Mouse (Mus musculus) hindbrain, embryonic 13.5 days (tissue): Measurements from ENCODE around the gene Ovol3. TPM values are rescaled to one million over a fixed set of nuclear protein-coding genes. Genes with fewer than 3 reads are reported as not detected.
"Not testable (repeated sequence)": the region's sequence is repeated elsewhere in the genome, so short reads cannot be mapped to it uniquely, and the experiment has no call there.

Experiments used
- ATAC-seq: fragments of 200-750 bp; cut with Nextera tagmentation; 2 replicates; pipeline ENCODE4 v1.8.0; 2017; ENCODE audit warnings: moderate TSS enrichment; ENCODE audit not compliant: low FRiP score
- H3K27ac ChIP-seq: fragments of 300-500 bp; sonication (generic); 2 replicates; pipeline ENCODE4 v1.5.1; 2015; ENCODE audit warnings: inconsistent platforms, mild to moderate bottlenecking, moderate library complexity
- H3K27me3 ChIP-seq: fragments of 300-500 bp; sonication (generic); 2 replicates; pipeline ENCODE4 v1.6.1; 2015; ENCODE audit warnings: mild to moderate bottlenecking, inconsistent platforms
- H3K36me3 ChIP-seq: fragments of 300-500 bp; sonication (generic); 2 replicates; pipeline ENCODE4 v1.6.1; 2015; ENCODE audit warnings: mild to moderate bottlenecking, inconsistent platforms
- H3K4me1 ChIP-seq: fragments of 300-500 bp; sonication (generic); replicated peaks from 2 replicates; pipeline ENCODE4 v1.6.1; 2015; ENCODE audit warnings: inconsistent platforms
- H3K4me2 ChIP-seq: fragments of 300-500 bp; sonication (generic); 2 replicates; pipeline ENCODE4 v1.6.1; 2015; ENCODE audit warnings: inconsistent platforms, mild to moderate bottlenecking, moderate library complexity
- H3K4me3 ChIP-seq: fragments of 300-500 bp; sonication (generic); 2 replicates; pipeline ENCODE4 v1.5.1; 2015; ENCODE audit warnings: mild to moderate bottlenecking, inconsistent platforms
- H3K9ac ChIP-seq: fragments of 300-500 bp; sonication (generic); 2 replicates; pipeline ENCODE4 v1.6.1; 2015; ENCODE audit warnings: mild to moderate bottlenecking, inconsistent platforms
- H3K9me3 ChIP-seq: fragments of 300-500 bp; sonication (generic); 2 replicates; pipeline ENCODE4 v1.6.1; 2016; ENCODE audit warnings: inconsistent platforms
- WGBS: fragments of 180-500 bp; shearing (Covaris S2); methylation state at CpG from one replicate; pipeline ENCODE4 v1.1.7; 2015; 5-methylcytosine and 5-hydroxymethylcytosine counted together
- polyA plus RNA-seq: library from polyadenylated mRNA; unstranded; fragments of >200 nt; fragmentation: Nextera tagmentation; extraction: Ambion mirVana; gene quantifications from 2 replicates; pipeline ENCODE4 v1.2.1, GENCODE M21; 2015

The Ovol3 gene
- polyA plus RNA-seq, 1 experiment from 2014 or later = not detected

- H3K27ac ChIP-seq = no peak overlapping the region
- no peak overlapping the region for H3K4me2 ChIP-seq
- H3K36me3 ChIP-seq = no peaks in the 10 kb centered on the region
- H3K27me3 ChIP-seq = no peaks in the 10 kb centered on the region
- no peak for ATAC-seq
- WGBS = 85% methylated on average over 12 of the region's 12 CpGs
- no peaks in the 10 kb centered on the region for H3K4me1 ChIP-seq
- H3K4me3 ChIP-seq = no peak overlapping the region
- peak overlapping the region; percentile 39; the same call in 1 of the 2 replicates for H3K9ac ChIP-seq
- no peaks in the 10 kb centered on the region for H3K9me3 ChIP-seq
Observed at GRCm38 (mm10) chr7:30251956-30252954, 16.7 kb upstream of the Ovol3 start.

GRCm38 (mm10) chr7:30237374-30237773 is 1.8 kb upstream of the Ovol3 start:
- not testable (repeated sequence) for ATAC-seq, H3K9ac ChIP-seq
- 93% methylated on average over 3 of the region's 3 CpGs for WGBS

GRCm38 (mm10) chr7:30235091-30235490 is 434 bp downstream of the Ovol3 start:
- no peak overlapping the region for H3K4me3 ChIP-seq
- peaks cover 22% of the 10 kb centered on the region for H3K4me1 ChIP-seq
- no peak overlapping the region for H3K27ac ChIP-seq
- 91% methylated on average over 8 of the region's 8 CpGs for WGBS
- no peaks in the 10 kb centered on the region for H3K27me3 ChIP-seq
- H3K4me2 ChIP-seq = no peak overlapping the region
- no peak for ATAC-seq
- H3K9me3 ChIP-seq = no peaks in the 10 kb centered on the region
- H3K36me3 ChIP-seq = peaks cover 27% of the 10 kb centered on the region
- no peak overlapping the region for H3K9ac ChIP-seq

More at GRCm38 (mm10) chr7:30237374-30237773, 1.8 kb upstream of the Ovol3 start:
- H3K36me3 ChIP-seq = peaks cover 39% of the 10 kb centered on the region
- H3K27ac ChIP-seq, H3K9me3 ChIP-seq, H3K4me2 ChIP-seq, H3K4me3 ChIP-seq, H3K27me3 ChIP-seq: not testable (repeated sequence)
- peaks cover 13% of the 10 kb centered on the region for H3K4me1 ChIP-seq

GRCm38 (mm10) chr7:30234276-30234858 is 1.2 kb downstream of the Ovol3 start:
- no peak for ATAC-seq
- 94% methylated on average over 15 of the region's 15 CpGs for WGBS

GRCm38 (mm10) chr7:30233387-30233786 is 2.1 kb downstream of the Ovol3 start:
- Histone ChIP-seq H3K4me2 (peak overlapping the region; percentile 67), H3K27me3 (no peaks in the 10 kb centered on the region), H3K36me3 (peaks cover 36% of the 10 kb centered on the region), H3K27ac (no peak overlapping the region), H3K9ac (peak overlapping the region; percentile 16; the same call in 1 of the 2 replicates), H3K9me3 (no peaks in the 10 kb centered on the region), H3K4me1 (peaks cover 22% of the 10 kb centered on the region), H3K4me3 (peak overlapping the region; percentile 72; the same call in 1 of the 2 replicates)
- ATAC-seq = no peak
- 92% methylated on average over 20 of the region's 20 CpGs for WGBS

More at GRCm38 (mm10) chr7:30234276-30234858, 1.2 kb downstream of the Ovol3 start:
- H3K4me2 ChIP-seq = no peak overlapping the region
- no peaks in the 10 kb centered on the region for H3K27me3 ChIP-seq
- H3K4me3 ChIP-seq = no peak overlapping the region
- peaks cover 22% of the 10 kb centered on the region for H3K4me1 ChIP-seq
- no peak overlapping the region for H3K27ac ChIP-seq
- H3K36me3 ChIP-seq = peaks cover 32% of the 10 kb centered on the region
- no peak overlapping the region for H3K9ac ChIP-seq
- H3K9me3 ChIP-seq = no peaks in the 10 kb centered on the region

GRCm38 (mm10) chr7:30232631-30233148 is 2.8 kb downstream of the Ovol3 start:
- H3K27ac ChIP-seq = peak overlapping the region; percentile 97
- no peaks in the 10 kb centered on the region for H3K9me3 ChIP-seq
- no peaks in the 10 kb centered on the region for H3K27me3 ChIP-seq
- ATAC-seq = peak; percentile 3; the same call in 1 of the 2 replicates
- peaks cover 22% of the 10 kb centered on the region for H3K4me1 ChIP-seq
- peak overlapping the region; percentile 82 for H3K9ac ChIP-seq
- H3K4me3 ChIP-seq = peak overlapping the region; percentile 72
- peaks cover 43% of the 10 kb centered on the region for H3K36me3 ChIP-seq
- 6% methylated on average over 24 of the region's 24 CpGs for WGBS
- H3K4me2 ChIP-seq = peak overlapping the region; percentile 67

GRCm38 (mm10) chr7:30231669-30232454 is 3.7 kb downstream of the Ovol3 start, which contains the start of the genes Polr2i and Tbcb:
Gene Polr2i (plus strand): TSS chr7:30231948.
Gene Tbcb (minus strand): TSS chr7:30232272.
- peak within 1 kb of the TSS; percentile 78 for H3K4me2 ChIP-seq
- peaks cover 22% of the 10 kb centered on the region for H3K4me1 ChIP-seq
- peak within 1 kb of the TSS; percentile 72 for H3K4me3 ChIP-seq
- WGBS = under 1% methylated on average over 67 of the region's 67 CpGs
- no peaks in the 10 kb centered on the region for H3K9me3 ChIP-seq
- peak within 1 kb of the TSS; percentile 82 for H3K9ac ChIP-seq
- peaks cover 51% of the 10 kb centered on the region for H3K36me3 ChIP-seq
- ATAC-seq = peak; percentile 94
- H3K27me3 ChIP-seq = no peaks in the 10 kb centered on the region
- peak within 1 kb of the TSS; percentile 97 for H3K27ac ChIP-seq

- peaks cover 22% of the 10 kb centered on the region for H3K4me1 ChIP-seq
Observed at GRCm38 (mm10) chr7:30231328-30231668, 4.2 kb downstream of the Ovol3 start.

GRCm38 (mm10) chr7:30224206-30224605 is 11.3 kb downstream of the Ovol3 start:
- ATAC-seq = no peak
- Histone ChIP-seq H3K27ac (no peak overlapping the region), H3K9me3 (no peaks in the 10 kb centered on the region), H3K4me1 (peaks cover 9% of the 10 kb centered on the region), H3K27me3 (no peaks in the 10 kb centered on the region), H3K9ac (no peak overlapping the region), H3K4me2 (no peak overlapping the region), H3K36me3 (peaks cover 65% of the 10 kb centered on the region), H3K4me3 (no peak overlapping the region)
- 93% methylated on average over 12 of the region's 12 CpGs for WGBS

More at GRCm38 (mm10) chr7:30231328-30231668, 4.2 kb downstream of the Ovol3 start:
- Histone ChIP-seq H3K27ac (peak overlapping the region; percentile 79), H3K4me2 (peak overlapping the region; percentile 78), H3K27me3 (no peaks in the 10 kb centered on the region), H3K4me3 (peak overlapping the region; percentile 72), H3K9me3 (no peaks in the 10 kb centered on the region), H3K9ac (peak overlapping the region; percentile 78), H3K36me3 (peaks cover 57% of the 10 kb centered on the region)
- 2% methylated on average over 16 of the region's 16 CpGs for WGBS
- no peak; the same call in 1 of the 2 replicates for ATAC-seq

- WGBS = 98% methylated on average over 5 of the region's 5 CpGs
- H3K4me2 ChIP-seq = no peak overlapping the region
- ATAC-seq = no peak
- H3K4me3 ChIP-seq = no peak overlapping the region
- no peaks in the 10 kb centered on the region for H3K27me3 ChIP-seq
- no peak overlapping the region for H3K9ac ChIP-seq
- peaks cover 49% of the 10 kb centered on the region for H3K36me3 ChIP-seq
- H3K27ac ChIP-seq = no peak overlapping the region
- H3K9me3 ChIP-seq = no peaks in the 10 kb centered on the region
- H3K4me1 ChIP-seq = peaks cover 13% of the 10 kb centered on the region
Observed at GRCm38 (mm10) chr7:30222205-30222604, 13.3 kb downstream of the Ovol3 start.

GRCm38 (mm10) chr7:30221433-30221832 is 14.1 kb downstream of the Ovol3 start:
- ATAC-seq = no peak
- Histone ChIP-seq H3K9ac (no peak overlapping the region), H3K4me2 (no peak overlapping the region), H3K9me3 (no peaks in the 10 kb centered on the region), H3K36me3 (peaks cover 42% of the 10 kb centered on the region), H3K4me1 (peaks cover 13% of the 10 kb centered on the region), H3K27me3 (no peaks in the 10 kb centered on the region), H3K27ac (no peak overlapping the region), H3K4me3 (no peak overlapping the region)
- 86% methylated on average over 3 of the region's 3 CpGs for WGBS
